In the genomic region with DNA sequence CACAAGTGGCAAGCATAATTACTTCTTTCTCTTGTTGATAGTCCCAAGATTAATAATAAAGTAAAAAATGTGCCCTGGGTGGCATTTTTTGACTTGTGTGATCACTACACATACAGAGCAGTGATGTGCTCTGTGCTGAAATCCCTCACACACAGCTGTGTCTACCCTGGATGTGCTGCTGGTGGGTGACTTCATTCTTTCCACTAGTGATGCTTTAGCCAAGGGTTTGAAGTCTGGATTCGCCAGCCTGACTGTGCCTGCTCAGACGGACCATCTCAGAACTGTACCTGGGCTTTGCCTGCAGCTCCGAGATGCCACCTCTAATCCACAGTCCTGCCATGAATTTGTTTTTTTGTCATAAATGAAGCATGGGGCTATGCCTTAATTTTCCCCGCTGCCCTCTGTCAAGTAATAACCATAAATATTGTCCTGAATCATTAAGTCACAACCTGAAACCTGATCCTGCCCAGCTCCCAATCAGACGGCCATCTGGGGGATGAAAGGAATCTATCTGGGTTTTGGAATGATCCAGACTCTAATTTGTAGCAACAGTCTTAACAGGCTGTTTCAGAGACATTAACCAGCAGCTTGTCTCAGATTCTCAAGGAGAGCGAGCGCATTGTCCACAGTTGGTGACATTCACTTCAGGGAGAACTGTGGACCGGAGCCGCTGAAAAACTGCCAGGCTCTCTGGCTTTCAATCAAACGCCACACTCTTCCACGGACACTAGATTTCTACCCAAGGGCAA, we compare ENCODE assay signal across 7 mouse cellular contexts.
DNase-seq lines count a peak whose midpoint lies in the region; ATAC-seq lines count a peak whose summit lies in the region.

No protein-coding gene starts in this region.

- H3K4me3 ChIP-seq in hindbrain, embryonic 10.5 days: no peak overlapping the region
- H3K4me3 ChIP-seq in hindbrain, embryonic 14.5 days (replicated peaks; ENCODE audit: low read length): no peak overlapping the region
- H3K4me3 ChIP-seq in embryonic facial prominence, embryonic 13.5 days: no peak overlapping the region
- no peak overlapping the region for H3K4me3 ChIP-seq in midbrain, embryonic 12.5 days

- no peak for ATAC-seq in hindbrain, embryonic 14.5 days (ENCODE audit: low FRiP score)
- ATAC-seq in embryonic facial prominence, embryonic 13.5 days (ENCODE audit: insufficient number of reproducible peaks, insufficient read depth, low FRiP score, low TSS enrichment, low read depth): no peak
- ATAC-seq in midbrain, embryonic 12.5 days (ENCODE audit: low FRiP score, low read depth): no peak

- H3K9me3 ChIP-seq in hindbrain, embryonic 10.5 days: no peaks in the 10 kb centered on the region
- no peaks in the 10 kb centered on the region for H3K9me3 ChIP-seq in hindbrain, embryonic 14.5 days (ENCODE audit: control insufficient read depth, low read length)
- H3K9me3 ChIP-seq in embryonic facial prominence, embryonic 13.5 days: no peaks in the 10 kb centered on the region
- no peaks in the 10 kb centered on the region for H3K9me3 ChIP-seq in midbrain, embryonic 12.5 days

- DNase-seq in hindbrain, embryonic 10.5 days (ENCODE audit: low spot score): no peak
- DNase-seq in hindbrain, embryonic 14.5 days (ENCODE audit: low spot score): no peak
- peak; percentile 72 for DNase-seq in embryo, embryonic 10.5 days (ENCODE audit: low spot score)
- no peak for DNase-seq in urinary bladder, postnatal 4 days (ENCODE audit: low spot score in 2 of 2)
- no peak for DNase-seq in gastrocnemius, adult 8-10 months (ENCODE audit: low spot score in 2 of 2)

- no peak overlapping the region for H3K4me2 ChIP-seq in hindbrain, embryonic 14.5 days (replicated peaks)
- peak overlapping the region; percentile 37; the same call in 1 of the 2 replicates for H3K4me2 ChIP-seq in embryonic facial prominence, embryonic 13.5 days
- no peak overlapping the region for H3K4me2 ChIP-seq in midbrain, embryonic 12.5 days (replicated peaks)

- WGBS in hindbrain, embryonic 10.5 days: 67% methylated on average over 11 of the region's 11 CpGs
- 52% methylated on average over 11 of the region's 11 CpGs for WGBS in hindbrain, embryonic 14.5 days
- 22% methylated on average over 11 of the region's 11 CpGs for WGBS in embryonic facial prominence, embryonic 13.5 days
- WGBS in midbrain, embryonic 12.5 days: 62% methylated on average over 11 of the region's 11 CpGs

- H3K36me3 ChIP-seq in hindbrain, embryonic 10.5 days: no peaks in the 10 kb centered on the region
- H3K36me3 ChIP-seq in hindbrain, embryonic 14.5 days (replicated peaks; ENCODE audit: control insufficient read depth, insufficient read depth): no peaks in the 10 kb centered on the region
- no peaks in the 10 kb centered on the region for H3K36me3 ChIP-seq in embryonic facial prominence, embryonic 13.5 days
- H3K36me3 ChIP-seq in midbrain, embryonic 12.5 days: no peaks in the 10 kb centered on the region

- peak overlapping the region; percentile 75 for H3K27ac ChIP-seq in hindbrain, embryonic 10.5 days
- no peak overlapping the region; the same call in 1 of the 2 replicates for H3K27ac ChIP-seq in hindbrain, embryonic 14.5 days
- H3K27ac ChIP-seq in embryonic facial prominence, embryonic 13.5 days: peak overlapping the region; percentile 95
- peak overlapping the region; percentile 52; the same call in 1 of the 2 replicates for H3K27ac ChIP-seq in midbrain, embryonic 12.5 days (replicated peaks)

- no peak overlapping the region for H3K9ac ChIP-seq in hindbrain, embryonic 14.5 days
- H3K9ac ChIP-seq in embryonic facial prominence, embryonic 13.5 days: peak overlapping the region; percentile 27; the same call in 1 of the 2 replicates
- no peak overlapping the region for H3K9ac ChIP-seq in midbrain, embryonic 12.5 days (replicated peaks)

- no peaks in the 10 kb centered on the region for H3K27me3 ChIP-seq in hindbrain, embryonic 10.5 days (ENCODE audit: insufficient read depth, poor library complexity, severe bottlenecking)
- no peaks in the 10 kb centered on the region for H3K27me3 ChIP-seq in hindbrain, embryonic 14.5 days (ENCODE audit: control insufficient read depth, insufficient read depth, low read length)
- H3K27me3 ChIP-seq in embryonic facial prominence, embryonic 13.5 days: no peaks in the 10 kb centered on the region
- H3K27me3 ChIP-seq in midbrain, embryonic 12.5 days: no peaks in the 10 kb centered on the region

- peaks cover 63% of the 10 kb centered on the region for H3K4me1 ChIP-seq in hindbrain, embryonic 10.5 days (replicated peaks)
- 0 out of 2 replicates have a peak, but pooled peaks cover 24% of the 10 kb centered on the region for H3K4me1 ChIP-seq in hindbrain, embryonic 14.5 days (replicated peaks; ENCODE audit: control insufficient read depth, insufficient read depth, low read length)
- H3K4me1 ChIP-seq in embryonic facial prominence, embryonic 13.5 days: peaks cover 72% of the 10 kb centered on the region
- H3K4me1 ChIP-seq in midbrain, embryonic 12.5 days: peaks cover 39% of the 10 kb centered on the region
